Mouse (Mus musculus) megakaryocyte, embryonic 14.5 days (primary cell): ENCODE results near the gene Maged2. TPM values are rescaled to one million over a fixed set of nuclear protein-coding genes. Genes with fewer than 3 reads are reported as not detected.
"Not testable (repeated sequence)": the region's sequence is repeated elsewhere in the genome, so short reads cannot be mapped to it uniquely, and the experiment has no call there.

Experiments used
- H3K27me3 ChIP-seq: replicated peaks from 2 replicates; pipeline ENCODE3; 2012; ENCODE audit warnings: inconsistent platforms
- H3K36me3 ChIP-seq: replicated peaks from 2 replicates; pipeline ENCODE3; 2012; ENCODE audit warnings: low read length, inconsistent platforms, mixed read lengths
- H3K4me1 ChIP-seq: 2 replicates; pipeline ENCODE4 v1.6.1; 2012; ENCODE audit warnings: inconsistent platforms
- H3K4me3 ChIP-seq: replicated peaks from 2 replicates; pipeline ENCODE3; 2012; ENCODE audit warnings: moderate library complexity, mild to moderate bottlenecking, inconsistent platforms
- H3K9me3 ChIP-seq: 2 replicates; pipeline ENCODE4 v1.6.1; 2012; ENCODE audit warnings: inconsistent platforms
- FLI1 ChIP-seq: IDR thresholded peaks from 2 replicates; pipeline ENCODE4 v1.6.1; 2012; ENCODE audit warnings: low read length, inconsistent platforms, mixed read lengths
- GATA1 ChIP-seq: IDR thresholded peaks from 3 replicates; pipeline ENCODE4 v1.6.1; 2012; ENCODE audit warnings: mixed read lengths, low read length, inconsistent platforms, borderline replicate concordance
- polyA plus RNA-seq: library from polyadenylated mRNA; stranded (reverse); fragments of >175 nt; gene quantifications from 2 replicates; pipeline ENCODE4 v1.2.3, GENCODE M21; 2012; ENCODE audit warnings: low replicate concordance; ENCODE audit not compliant: insufficient read depth

Maged2 gene
- 107 and 145 TPM in 2 replicates for polyA plus RNA-seq

- H3K4me1 ChIP-seq: peaks cover 26% of the 10 kb centered on the region
- TF ChIP-seq GATA1 (no peak), FLI1 (no peak)
- peak within 1 kb of the TSS; percentile 92 for H3K4me3 ChIP-seq
- peaks cover 10% of the 10 kb centered on the region for H3K27me3 ChIP-seq
- H3K9me3 ChIP-seq: peaks cover 4% of the 10 kb centered on the region; the same call in 1 of the 2 replicates
- H3K36me3 ChIP-seq: peaks cover 26% of the 10 kb centered on the region
Measured at GRCm38 (mm10) chrX:150814139-150814469, at the start of gene Maged2. TSS of gene Maged2 (minus strand) at chrX:150814345.

DNA sequence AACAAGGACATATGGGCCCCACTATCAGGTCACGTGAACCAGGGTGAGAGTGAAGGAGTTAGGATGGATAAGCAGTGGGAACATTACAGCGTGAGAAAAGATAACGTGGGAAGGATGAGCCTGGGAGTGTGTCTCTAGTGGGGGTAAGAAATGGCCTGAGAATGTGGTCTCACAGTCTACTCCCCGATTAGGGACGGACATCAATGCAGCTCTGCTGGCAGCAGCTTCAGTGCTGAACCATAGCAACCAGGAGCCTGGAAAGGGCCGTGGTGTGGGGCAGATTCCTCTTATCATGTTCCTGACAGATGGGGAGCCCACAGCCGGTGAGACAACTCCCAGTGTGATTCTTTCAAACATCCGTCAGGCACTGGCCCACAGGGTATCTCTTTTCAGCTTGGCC lies 34.1 kb upstream of the Maged2 start:
- Histone ChIP-seq H3K36me3 (no peaks in the 10 kb centered on the region), H3K9me3 (no peaks in the 10 kb centered on the region), H3K27me3 (peaks cover 25% of the 10 kb centered on the region), H3K4me1 (no peaks in the 10 kb centered on the region), H3K4me3 (no peak overlapping the region)
- no peak for TF ChIP-seq GATA1
- no peak for TF ChIP-seq FLI1

DNA sequence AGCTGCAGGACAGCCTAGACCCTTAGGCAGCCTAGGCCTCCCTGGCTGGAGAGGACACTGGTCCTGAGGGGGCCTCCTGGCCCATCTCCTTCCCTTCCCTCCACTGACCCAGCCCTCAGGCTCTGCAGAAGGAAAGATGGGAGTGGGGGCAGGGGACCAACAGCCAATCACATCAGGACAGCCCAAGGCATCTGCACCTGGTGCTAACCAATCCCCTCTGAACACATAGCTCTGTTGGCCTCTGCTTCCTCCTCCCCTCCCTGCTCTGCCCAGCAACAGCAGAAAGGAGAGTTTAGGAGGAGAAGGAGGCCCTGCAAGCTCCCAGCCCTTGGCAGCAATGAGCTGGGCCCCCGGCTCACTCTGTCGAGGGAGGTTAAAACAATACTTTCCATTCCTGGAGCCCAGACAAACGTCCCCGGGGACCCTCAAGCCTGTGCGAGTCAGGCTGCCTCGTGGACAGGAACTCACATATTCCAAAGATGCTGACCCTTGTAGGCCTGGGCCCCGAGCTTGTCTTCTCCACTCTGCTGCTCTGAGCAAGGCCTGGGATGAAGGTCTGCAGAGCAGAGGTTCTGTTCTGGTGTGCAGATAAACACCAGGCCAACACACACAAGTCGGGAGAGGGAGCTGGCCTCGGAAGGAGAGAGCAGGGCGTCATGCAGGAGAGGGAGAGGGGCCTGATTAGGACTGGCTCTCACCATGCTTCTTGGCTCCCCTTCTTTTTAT lies 31.5 kb upstream of the Maged2 start:
- H3K4me3 ChIP-seq, H3K36me3 ChIP-seq, H3K9me3 ChIP-seq, H3K4me1 ChIP-seq: not testable (repeated sequence)
- H3K27me3 ChIP-seq: peaks cover 23% of the 10 kb centered on the region

GRCm38 (mm10) chrX:150843257-150843656 lies 29.1 kb upstream of the Maged2 start:
- H3K36me3 ChIP-seq, H3K4me3 ChIP-seq, H3K9me3 ChIP-seq, H3K4me1 ChIP-seq: not testable (repeated sequence)
- H3K27me3 ChIP-seq: peaks cover 10% of the 10 kb centered on the region

GRCm38 (mm10) chrX:150830297-150830696 lies 16.2 kb upstream of the Maged2 start:
- TF ChIP-seq FLI1 (no peak), GATA1 (no peak)
- H3K4me3 ChIP-seq: no peak overlapping the region
- no peaks in the 10 kb centered on the region for H3K36me3 ChIP-seq
- no peaks in the 10 kb centered on the region for H3K9me3 ChIP-seq
- no peaks in the 10 kb centered on the region for H3K4me1 ChIP-seq
- peaks cover 30% of the 10 kb centered on the region for H3K27me3 ChIP-seq

DNA sequence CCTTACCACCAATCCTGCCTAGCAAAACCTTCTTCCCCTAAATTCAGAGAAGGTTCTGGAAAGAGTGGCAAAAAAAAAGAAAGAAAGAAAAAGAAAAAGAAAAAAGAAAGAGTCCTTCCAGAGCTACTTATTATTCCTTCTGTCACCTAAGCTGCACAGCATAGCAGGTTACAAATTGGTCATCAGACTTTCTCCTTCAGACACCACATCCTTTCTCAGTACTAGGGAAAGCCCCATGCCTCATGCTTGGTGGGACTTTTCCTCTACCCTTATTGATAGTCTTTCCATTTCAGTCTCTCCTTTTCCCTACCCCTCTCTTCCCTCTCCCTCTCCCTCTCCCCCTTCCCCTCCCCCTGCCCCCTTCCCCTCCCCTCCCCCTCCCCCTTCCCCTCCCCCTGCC lies 3.1 kb upstream of the Maged2 start:
- peaks cover 4% of the 10 kb centered on the region; the same call in 1 of the 2 replicates for H3K9me3 ChIP-seq
- H3K4me3 ChIP-seq: no peak overlapping the region
- H3K27me3 ChIP-seq: peaks cover 6% of the 10 kb centered on the region
- H3K36me3 ChIP-seq: no peaks in the 10 kb centered on the region
- H3K4me1 ChIP-seq: peaks cover 10% of the 10 kb centered on the region
- no peak for TF ChIP-seq GATA1
- TF ChIP-seq FLI1: no peak

DNA sequence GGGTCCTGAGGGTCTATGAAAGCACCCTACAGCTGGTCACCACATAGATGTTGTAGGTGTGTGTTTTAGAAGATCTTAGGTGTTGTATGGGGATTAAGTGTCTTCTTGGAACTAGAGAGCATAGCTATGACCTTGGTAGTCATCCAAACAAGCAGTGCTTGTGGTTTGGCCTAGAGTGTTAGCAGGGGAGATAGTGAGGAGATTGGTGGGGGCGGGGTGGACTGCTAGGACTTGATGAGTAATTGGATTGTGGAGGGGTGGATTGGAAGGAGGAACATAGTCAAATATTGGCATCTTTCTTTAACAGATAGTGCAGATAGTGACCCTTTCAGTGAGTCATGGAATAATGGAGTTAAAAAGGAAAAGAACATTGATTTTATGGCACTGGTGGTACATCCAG lies 1.5 kb upstream of the Maged2 start:
- Histone ChIP-seq H3K9me3 (peaks cover 4% of the 10 kb centered on the region; the same call in 1 of the 2 replicates), H3K36me3 (peaks cover 13% of the 10 kb centered on the region)
- no peak for TF ChIP-seq FLI1
- no peak for TF ChIP-seq GATA1

GRCm38 (mm10) chrX:150813464-150814138 lies 544 bp downstream of the Maged2 start:
- peaks cover 26% of the 10 kb centered on the region for H3K4me1 ChIP-seq
- peak overlapping the region; percentile 92 for H3K4me3 ChIP-seq
- peaks cover 10% of the 10 kb centered on the region for H3K27me3 ChIP-seq
- no peaks in the 10 kb centered on the region for H3K9me3 ChIP-seq
- peaks cover 31% of the 10 kb centered on the region for H3K36me3 ChIP-seq
- TF ChIP-seq FLI1 (no peak), GATA1 (no peak)

More for the DNA sequence above, 1.5 kb upstream of the Maged2 start:
- Histone ChIP-seq H3K4me3 (no peak overlapping the region), H3K4me1 (peaks cover 26% of the 10 kb centered on the region), H3K27me3 (peaks cover 10% of the 10 kb centered on the region)

DNA sequence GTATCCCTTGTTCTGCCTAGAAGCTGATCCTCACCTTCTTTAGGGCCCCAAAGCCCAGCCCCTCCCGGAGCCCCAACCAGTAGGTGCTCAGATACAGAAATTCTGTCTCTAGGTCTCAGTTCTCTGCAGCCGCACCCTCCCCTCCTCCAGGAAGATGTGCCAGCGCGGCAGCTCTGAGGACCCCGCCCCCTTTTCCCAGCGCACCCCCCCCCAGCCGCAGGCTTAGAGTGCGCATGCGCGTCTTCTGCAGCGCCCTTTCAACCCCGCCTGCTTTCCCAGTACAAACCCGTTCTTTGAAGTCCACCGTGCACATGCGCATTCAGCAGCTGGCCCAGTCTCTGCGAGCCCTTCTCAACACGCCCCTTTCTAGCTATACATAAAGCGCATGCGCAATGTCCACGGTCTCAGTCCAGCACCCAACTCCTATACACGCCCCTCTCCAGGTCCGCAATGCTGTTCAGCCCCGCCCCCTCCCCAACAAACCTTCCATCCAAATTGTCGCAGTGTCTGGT lies 1.3 kb downstream of the Maged2 start:
- Histone ChIP-seq H3K9me3 (no peaks in the 10 kb centered on the region), H3K27me3 (peaks cover 10% of the 10 kb centered on the region), H3K4me3 (peak overlapping the region; percentile 92), H3K4me1 (peaks cover 26% of the 10 kb centered on the region), H3K36me3 (peaks cover 39% of the 10 kb centered on the region)
- no peak for TF ChIP-seq FLI1

DNA sequence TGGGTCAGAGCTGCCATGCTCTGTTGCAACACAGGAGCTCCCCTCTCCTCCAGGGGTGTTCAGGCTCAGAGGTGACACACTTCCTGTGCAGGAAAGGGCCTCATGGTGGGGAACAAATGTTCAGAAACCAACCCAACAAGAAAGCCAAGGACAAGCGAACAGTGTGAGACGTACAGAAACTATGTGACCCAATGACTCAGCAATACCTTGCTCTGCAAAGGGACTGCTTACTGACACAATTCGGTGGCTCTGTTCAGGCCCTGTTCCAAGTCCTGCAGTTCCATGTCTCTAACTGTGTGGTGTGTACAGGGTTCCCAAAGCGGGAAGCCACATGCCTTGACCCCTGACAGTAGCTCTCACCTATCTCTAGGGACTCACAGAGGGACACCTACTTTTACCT lies 13.2 kb downstream of the Maged2 start:
- H3K36me3 ChIP-seq, H3K4me3 ChIP-seq, H3K4me1 ChIP-seq, H3K9me3 ChIP-seq: not testable (repeated sequence)
- H3K27me3 ChIP-seq: peaks cover 19% of the 10 kb centered on the region

- not testable (repeated sequence) for H3K27me3 ChIP-seq, H3K9me3 ChIP-seq, H3K4me1 ChIP-seq, H3K4me3 ChIP-seq, H3K36me3 ChIP-seq
Measured at GRCm38 (mm10) chrX:150798493-150799177, 15.5 kb downstream of the Maged2 start.
